Mouse (Mus musculus) stomach, embryonic 15.5 days (tissue): ENCODE results near the gene Osbpl5. TPM values are rescaled to one million over a fixed set of nuclear protein-coding genes. Genes with fewer than 3 reads are reported as not detected.
A peak's percentile ranks its signal among the peaks of the same experiment; 100 is the strongest.
"Not testable (repeated sequence)": the region's sequence is repeated elsewhere in the genome, so short reads cannot be mapped to it uniquely, and the experiment has no call there.

Experiments
- ATAC-seq: fragments of 200-750 bp; cut with Nextera tagmentation; 2 replicates; pipeline ENCODE4 v1.8.0; 2017; ENCODE audit warnings: low read depth, moderate number of reproducible peaks, moderate TSS enrichment; ENCODE audit not compliant: insufficient read depth, low FRiP score
- H3K27ac ChIP-seq: fragments of 300-500 bp; sonication (generic); 2 replicates; pipeline ENCODE4 v1.5.1; 2015; ENCODE audit warnings: mild to moderate bottlenecking, inconsistent platforms
- H3K27me3 ChIP-seq: fragments of 300-500 bp; sonication (generic); replicated peaks from 2 replicates; pipeline ENCODE4 v1.6.1; 2015; ENCODE audit warnings: inconsistent platforms
- H3K36me3 ChIP-seq: fragments of 300-500 bp; sonication (generic); 2 replicates; pipeline ENCODE4 v1.6.1; 2015; ENCODE audit warnings: inconsistent platforms
- H3K4me1 ChIP-seq: fragments of 300-500 bp; sonication (generic); 2 replicates; pipeline ENCODE4 v1.6.1; 2015; ENCODE audit warnings: inconsistent platforms
- H3K4me2 ChIP-seq: fragments of 300-500 bp; sonication (generic); 2 replicates; pipeline ENCODE4 v1.6.1; 2015; ENCODE audit warnings: mild to moderate bottlenecking, inconsistent platforms
- H3K4me3 ChIP-seq: fragments of 300-500 bp; sonication (generic); replicated peaks from 2 replicates; pipeline ENCODE4 v1.5.1; 2015; ENCODE audit warnings: inconsistent platforms
- H3K9ac ChIP-seq: fragments of 300-500 bp; sonication (generic); 2 replicates; pipeline ENCODE4 v1.6.1; 2015; ENCODE audit warnings: inconsistent platforms
- H3K9me3 ChIP-seq: fragments of 300-500 bp; sonication (generic); 2 replicates; pipeline ENCODE4 v1.6.1; 2016; ENCODE audit warnings: inconsistent platforms
- WGBS: fragments of 180-500 bp; shearing (Covaris S2); methylation state at CpG from one replicate; pipeline ENCODE4 v1.1.7; 2015; 5-methylcytosine and 5-hydroxymethylcytosine counted together
- polyA plus RNA-seq: library from polyadenylated mRNA; unstranded; fragments of >200 nt; fragmentation: Nextera tagmentation; extraction: Ambion mirVana; gene quantifications from 2 replicates; pipeline ENCODE4 v1.2.1, GENCODE M21; 2015

Osbpl5 gene
- polyA plus RNA-seq, 1 experiment from 2014 or later = 36.5 TPM

GRCm38 (mm10) chr7:143692746-143693510, 63.9 kb downstream of the Osbpl5 start:
- WGBS = 89% methylated on average over 12 of the region's 12 CpGs
- Histone ChIP-seq H3K36me3 (peaks cover 49% of the 10 kb centered on the region), H3K4me2 (no peak overlapping the region), H3K9me3 (no peaks in the 10 kb centered on the region), H3K27me3 (no peaks in the 10 kb centered on the region), H3K9ac (no peak overlapping the region), H3K27ac (no peak overlapping the region), H3K4me1 (no peaks in the 10 kb centered on the region), H3K4me3 (no peak overlapping the region)
- no peak for ATAC-seq

GRCm38 (mm10) chr7:143691909-143692308, 64.9 kb downstream of the Osbpl5 start:
- ATAC-seq = no peak
- Histone ChIP-seq H3K4me3 (no peak overlapping the region), H3K9me3 (no peaks in the 10 kb centered on the region), H3K36me3 (peaks cover 42% of the 10 kb centered on the region), H3K9ac (no peak overlapping the region), H3K27ac (no peak overlapping the region), H3K4me1 (no peaks in the 10 kb centered on the region), H3K4me2 (no peak overlapping the region), H3K27me3 (no peaks in the 10 kb centered on the region)
- 95% methylated on average over 4 of the region's 4 CpGs for WGBS

GRCm38 (mm10) chr7:143691181-143691580, 65.6 kb downstream of the Osbpl5 start:
- no peak overlapping the region for H3K27ac ChIP-seq

GRCm38 (mm10) chr7:143689946-143690345, 66.8 kb downstream of the Osbpl5 start:
- H3K9me3 ChIP-seq = no peaks in the 10 kb centered on the region
- no peak overlapping the region for H3K4me3 ChIP-seq
- H3K4me2 ChIP-seq = no peak overlapping the region
- peaks cover 37% of the 10 kb centered on the region for H3K36me3 ChIP-seq
- no peaks in the 10 kb centered on the region for H3K27me3 ChIP-seq
- no peak overlapping the region for H3K27ac ChIP-seq
- 59% methylated on average over 4 of the region's 4 CpGs for WGBS
- no peak for ATAC-seq
- no peaks in the 10 kb centered on the region for H3K4me1 ChIP-seq
- no peak overlapping the region for H3K9ac ChIP-seq

More at GRCm38 (mm10) chr7:143691181-143691580, 65.6 kb downstream of the Osbpl5 start:
- Histone ChIP-seq H3K4me3 (no peak overlapping the region), H3K4me2 (no peak overlapping the region), H3K4me1 (no peaks in the 10 kb centered on the region), H3K27me3 (no peaks in the 10 kb centered on the region), H3K9me3 (no peaks in the 10 kb centered on the region), H3K9ac (no peak overlapping the region), H3K36me3 (peaks cover 39% of the 10 kb centered on the region)
- 84% methylated on average over 5 of the region's 5 CpGs for WGBS
- no peak for ATAC-seq

- Histone ChIP-seq H3K9me3 (no peaks in the 10 kb centered on the region), H3K36me3 (peaks cover 32% of the 10 kb centered on the region), H3K4me3 (no peak overlapping the region), H3K4me2 (no peak overlapping the region), H3K4me1 (no peaks in the 10 kb centered on the region), H3K9ac (no peak overlapping the region), H3K27ac (no peak overlapping the region), H3K27me3 (no peaks in the 10 kb centered on the region)
- no peak for ATAC-seq
- WGBS = 73% methylated on average over 7 of the region's 7 CpGs
Observed at GRCm38 (mm10) chr7:143689481-143689880, 67.3 kb downstream of the Osbpl5 start.

GRCm38 (mm10) chr7:143686676-143687075, 70.1 kb downstream of the Osbpl5 start:
- not testable (repeated sequence) for H3K4me2 ChIP-seq, H3K27ac ChIP-seq, H3K4me3 ChIP-seq, H3K27me3 ChIP-seq, H3K9me3 ChIP-seq, H3K9ac ChIP-seq, ATAC-seq, H3K4me1 ChIP-seq
- peaks cover 11% of the 10 kb centered on the region; the same call in 1 of the 2 replicates for H3K36me3 ChIP-seq
- 76% methylated on average over 3 of the region's 3 CpGs for WGBS

GRCm38 (mm10) chr7:143686191-143686590, 70.6 kb downstream of the Osbpl5 start:
- not testable (repeated sequence) for H3K9ac ChIP-seq, H3K27ac ChIP-seq, H3K4me3 ChIP-seq, H3K4me2 ChIP-seq, H3K4me1 ChIP-seq, H3K9me3 ChIP-seq, H3K27me3 ChIP-seq, ATAC-seq
- peaks cover 11% of the 10 kb centered on the region; the same call in 1 of the 2 replicates for H3K36me3 ChIP-seq
- 47% methylated on average over 4 of the region's 4 CpGs for WGBS

GRCm38 (mm10) chr7:143685359-143686067, 71.3 kb downstream of the Osbpl5 start, which contains the start of gene Tnfrsf23:
Gene Tnfrsf23, minus strand, starts transcription at chr7:143685872.
- Histone ChIP-seq H3K4me3 (peak within 1 kb of the TSS; percentile 47), H3K9me3 (no peaks in the 10 kb centered on the region), H3K9ac (no peak within 1 kb of the TSS), H3K27me3 (no peaks in the 10 kb centered on the region), H3K36me3 (peaks cover 11% of the 10 kb centered on the region; the same call in 1 of the 2 replicates), H3K27ac (peak within 1 kb of the TSS; percentile 44; the same call in 1 of the 2 replicates), H3K4me2 (peak within 1 kb of the TSS; percentile 93), H3K4me1 (no peaks in the 10 kb centered on the region)
- WGBS = 2% methylated on average over 35 of the region's 35 CpGs
- ATAC-seq = peak; percentile 93

GRCm38 (mm10) chr7:143684569-143684968, 72.2 kb downstream of the Osbpl5 start:
- H3K36me3 ChIP-seq, H3K9ac ChIP-seq, H3K9me3 ChIP-seq, H3K4me3 ChIP-seq, H3K4me2 ChIP-seq, H3K4me1 ChIP-seq, H3K27me3 ChIP-seq, ATAC-seq, H3K27ac ChIP-seq: not testable (repeated sequence)
- WGBS = 94% methylated on average over 2 of the region's 2 CpGs

- H3K4me3 ChIP-seq = no peak overlapping the region
- H3K36me3 ChIP-seq = no peaks in the 10 kb centered on the region
- ATAC-seq = no peak
- H3K9ac ChIP-seq = no peak overlapping the region
- 82% methylated on average over 1 of the region's 1 CpGs for whole genome bisulfite sequencing
- no peak overlapping the region for H3K27ac ChIP-seq
- no peak overlapping the region for H3K4me2 ChIP-seq
- H3K4me1 ChIP-seq = no peaks in the 10 kb centered on the region
- H3K27me3 ChIP-seq = no peaks in the 10 kb centered on the region
- H3K9me3 ChIP-seq = no peaks in the 10 kb centered on the region
Observed at GRCm38 (mm10) chr7:143681566-143681965, 75.2 kb downstream of the Osbpl5 start.

GRCm38 (mm10) chr7:143680836-143681235, 75.9 kb downstream of the Osbpl5 start:
- not testable (repeated sequence) for H3K9ac ChIP-seq, H3K9me3 ChIP-seq, H3K4me1 ChIP-seq, H3K27me3 ChIP-seq, H3K36me3 ChIP-seq, H3K4me3 ChIP-seq, H3K4me2 ChIP-seq, H3K27ac ChIP-seq, ATAC-seq
- WGBS = 52% methylated on average over 2 of the region's 2 CpGs

- not testable (repeated sequence) for H3K36me3 ChIP-seq, H3K27me3 ChIP-seq, H3K4me2 ChIP-seq, H3K27ac ChIP-seq, H3K9ac ChIP-seq, H3K9me3 ChIP-seq, H3K4me1 ChIP-seq, ATAC-seq, H3K4me3 ChIP-seq
- 87% methylated on average over 2 of the region's 2 CpGs for WGBS
Observed at GRCm38 (mm10) chr7:143679650-143680049, 77.1 kb downstream of the Osbpl5 start.
